Mouse (Mus musculus): ENCODE measurements at regions not wholly inside any gene's neighbourhood (a gene's known extent, or its start where the extent isn't known, plus 50 kb on each side); places are given as distances from the start of the nearest gene placed in this dataset.

GRCm38 (mm10) chr17:70942478-70942877 lies 60.0 kb upstream of the Myom1 start:
- no peak for DNase-seq

DNA sequence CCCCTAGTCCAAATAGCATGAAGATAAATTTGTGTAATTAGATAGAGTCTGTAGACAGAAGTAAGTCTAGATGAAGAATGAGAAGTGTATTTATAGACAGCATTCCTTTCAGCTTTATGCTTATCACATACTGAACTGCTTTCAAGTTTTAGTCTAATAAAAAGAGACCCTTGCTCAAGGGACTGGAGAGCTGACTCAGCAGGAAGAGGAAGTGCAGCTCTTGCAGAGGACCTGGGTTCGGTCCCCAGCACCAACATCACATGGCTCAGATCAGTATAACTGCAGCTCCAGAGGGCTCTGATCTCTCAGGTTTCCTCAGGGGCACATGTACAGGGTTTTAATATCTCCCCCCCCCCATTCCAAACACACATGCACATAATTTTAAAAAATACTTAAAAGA lies 68.2 kb upstream of the Myom1 start:
- no peak for DNase-seq

DNA sequence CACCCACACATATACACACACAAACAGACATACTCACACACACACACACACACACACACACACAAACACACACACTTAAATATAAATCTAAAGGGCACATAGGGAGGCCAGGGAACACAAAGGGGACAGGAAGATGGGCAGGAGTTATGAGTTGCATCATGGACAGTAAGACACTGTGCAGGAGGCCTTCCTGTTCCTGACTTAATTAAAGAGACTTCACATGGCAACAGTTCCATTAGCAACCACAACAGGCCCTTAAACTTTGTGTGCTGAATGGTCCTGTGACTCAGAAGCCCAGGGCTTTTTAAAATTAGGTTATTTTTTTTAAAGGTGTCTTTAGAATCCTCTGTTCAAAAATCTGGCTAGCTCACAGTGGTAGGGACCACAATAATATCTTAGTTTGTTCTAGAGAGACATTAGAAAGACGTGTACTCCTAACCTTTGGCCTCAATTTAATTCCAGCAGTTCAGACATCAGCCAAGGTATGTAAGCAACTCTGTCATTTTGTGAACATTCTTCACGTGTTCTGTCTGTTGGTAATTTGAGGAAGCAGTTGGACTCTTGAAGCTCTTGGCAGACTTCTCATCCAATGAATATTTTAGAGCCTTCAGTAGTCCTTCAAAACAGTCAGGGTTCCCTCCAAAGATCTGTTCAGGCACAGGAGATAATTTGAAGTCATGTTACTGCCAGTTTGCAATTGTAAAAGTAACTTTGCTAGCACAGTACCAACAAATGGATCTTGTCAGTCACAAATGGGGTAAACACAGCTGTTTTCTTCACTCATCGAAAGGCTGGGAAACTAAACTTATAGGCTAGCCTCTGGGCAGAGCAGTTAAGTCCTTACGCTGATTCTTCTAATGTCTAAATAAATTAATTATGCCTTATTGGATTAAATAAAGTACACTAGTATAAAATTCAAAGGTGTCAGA lies 69.0 kb upstream of the Myom1 start:
- no peak for DNase-seq

DNA sequence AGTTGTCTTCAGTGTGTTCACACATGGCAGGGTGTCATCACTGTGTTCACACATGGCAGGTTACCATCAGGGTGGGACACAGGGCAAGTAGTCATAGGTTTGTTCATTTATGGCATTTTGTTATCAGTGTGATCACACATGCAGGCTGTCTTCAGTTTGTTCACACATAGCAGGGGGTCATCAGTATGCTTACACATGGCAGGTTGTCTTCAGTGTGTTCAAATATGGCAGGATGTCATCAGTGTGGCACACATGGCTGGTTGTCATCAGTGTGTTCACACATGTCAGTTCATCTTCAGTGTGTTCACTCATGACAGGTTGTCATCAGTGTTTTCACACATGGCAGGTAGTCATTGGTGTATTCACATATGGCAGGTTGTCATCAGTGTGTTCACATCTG lies 69.9 kb upstream of the Myom1 start:
- no peak for DNase-seq

GRCm38 (mm10) chr17:70930600-70930999 lies 71.8 kb upstream of the Myom1 start:
- no peak for DNase-seq

DNA sequence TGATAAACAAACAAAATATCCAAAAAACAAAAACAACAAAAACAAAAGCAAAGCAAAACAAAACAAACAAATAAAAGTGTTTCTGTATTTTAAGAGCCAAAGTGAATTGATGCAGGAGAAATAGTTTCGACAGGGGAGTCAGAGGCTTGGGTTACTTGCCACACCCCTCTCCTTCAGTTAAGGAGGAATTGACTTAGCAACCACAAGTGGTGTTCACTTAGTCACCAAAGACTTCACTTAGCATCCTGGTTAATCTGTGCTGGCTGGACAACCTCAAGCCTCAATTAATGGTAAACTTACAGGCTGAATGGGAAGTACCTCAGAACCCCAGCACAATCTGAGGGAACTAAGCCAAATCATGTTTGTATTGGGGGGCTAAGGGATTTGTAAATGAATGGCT lies 72.9 kb upstream of the Myom1 start:
- DNase-seq: no peak

DNA sequence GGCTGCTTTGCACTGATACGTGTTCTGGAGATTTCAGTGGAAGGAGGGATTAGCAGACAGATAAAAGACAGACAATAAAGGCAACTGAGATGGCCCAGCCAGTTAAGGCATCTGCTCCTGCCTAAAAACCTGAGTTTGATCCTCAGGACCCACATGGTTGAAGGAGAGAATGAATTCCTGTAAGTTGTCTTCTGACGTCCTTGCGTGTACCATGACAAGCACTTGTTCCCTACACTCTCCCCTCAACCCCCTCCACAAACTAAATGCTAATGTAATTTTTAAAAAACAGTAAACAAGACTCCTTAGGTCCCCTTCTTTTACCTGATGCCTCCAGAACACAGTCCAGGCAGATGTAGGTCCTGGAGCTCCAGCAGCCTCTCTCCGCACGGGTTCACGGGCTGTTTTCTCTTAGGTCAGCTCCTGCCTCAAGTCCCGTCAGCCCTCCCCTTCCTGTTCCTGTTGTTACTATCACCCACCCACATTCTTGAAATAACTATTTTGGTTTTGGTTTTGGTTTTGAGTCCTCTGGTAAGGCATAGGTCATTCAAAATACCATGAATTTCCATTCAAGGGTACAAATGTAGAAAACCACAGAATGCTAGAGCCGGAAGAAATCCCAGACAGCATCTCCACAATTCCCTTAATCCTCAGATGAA lies 71.3 kb upstream of the Tgif1 start:
- peak; percentile 17 for DNase-seq

GRCm38 (mm10) chr17:70921681-70922080 lies 68.3 kb upstream of the Tgif1 start:
- no peak for DNase-seq

DNA sequence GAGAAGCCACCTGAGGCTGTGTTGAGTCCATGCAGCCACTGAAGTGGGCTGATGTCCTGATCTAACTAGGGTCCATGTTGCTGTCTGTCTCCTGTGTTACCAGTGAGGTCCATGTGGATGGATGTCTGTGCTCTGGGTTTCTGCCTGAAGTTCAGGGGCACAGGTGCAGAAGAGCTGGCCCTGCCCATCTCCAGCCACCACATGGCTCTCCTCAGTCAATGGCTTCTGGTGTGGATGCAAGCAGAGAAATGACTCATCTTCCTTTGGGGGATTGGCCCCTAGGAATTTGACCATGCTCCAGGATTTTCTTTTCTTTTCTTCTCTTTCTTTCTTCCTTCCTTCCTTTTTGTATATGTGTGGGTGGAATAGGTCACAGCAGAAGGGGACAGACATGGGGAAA lies 66.8 kb upstream of the Tgif1 start:
- no peak for DNase-seq

- DNase-seq: no peak
Measured at GRCm38 (mm10) chr17:70917183-70917935, 64.0 kb upstream of the Tgif1 start.

- no peak for DNase-seq
Measured at GRCm38 (mm10) chr17:70916089-70916750, 62.9 kb upstream of the Tgif1 start.

GRCm38 (mm10) chr17:70915445-70915844 lies 62.1 kb upstream of the Tgif1 start:
- DNase-seq: no peak

- DNase-seq: peak; percentile 11
Measured at GRCm38 (mm10) chr17:70910238-70910637, 56.9 kb upstream of the Tgif1 start.

DNA sequence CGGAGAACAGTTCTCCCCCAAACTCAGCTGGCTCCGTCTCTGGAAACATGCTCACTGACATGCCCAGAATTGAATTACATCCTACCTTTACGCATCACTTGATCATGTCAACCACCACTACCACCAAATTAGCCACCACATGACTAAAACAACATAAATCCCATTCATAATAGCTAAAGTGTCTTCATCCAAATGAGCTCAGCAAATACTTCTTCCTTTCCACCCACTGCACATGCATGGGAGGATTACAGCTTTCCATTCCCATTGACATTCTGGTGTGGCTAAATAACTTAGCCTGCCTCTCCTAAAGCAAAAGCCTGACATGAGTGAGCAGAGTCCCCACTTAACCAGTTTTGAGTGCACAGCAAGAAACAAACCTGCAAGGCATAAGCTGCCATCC lies 56.2 kb upstream of the Tgif1 start:
- DNase-seq: no peak

DNA sequence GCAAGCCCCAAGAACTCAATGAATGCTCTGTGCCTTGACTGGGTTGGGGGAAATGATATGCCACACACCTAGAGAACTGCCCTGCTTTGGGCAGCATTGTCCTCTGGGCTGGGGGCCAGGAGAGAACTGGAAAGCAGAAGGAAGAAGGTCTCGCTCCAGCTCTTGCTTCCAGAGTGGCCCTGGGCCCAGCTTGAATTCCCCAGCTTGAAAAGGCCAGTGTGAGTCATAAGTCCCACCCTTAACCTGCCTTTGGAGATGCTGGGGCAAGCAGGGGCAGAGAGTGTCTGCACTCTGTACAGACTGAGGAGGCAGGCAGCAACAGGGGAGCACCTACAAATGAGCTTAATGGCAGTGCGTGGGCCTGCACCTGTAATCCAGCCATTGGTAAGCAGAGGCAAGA lies 55.0 kb upstream of the Tgif1 start:
- no peak for DNase-seq
